Mouse (Mus musculus): ENCODE measurements at regions not wholly inside any gene's neighbourhood (a gene's known extent, or its start where the extent isn't known, plus 50 kb on each side); places are given as distances from the start of the nearest gene placed in this dataset.

DNA sequence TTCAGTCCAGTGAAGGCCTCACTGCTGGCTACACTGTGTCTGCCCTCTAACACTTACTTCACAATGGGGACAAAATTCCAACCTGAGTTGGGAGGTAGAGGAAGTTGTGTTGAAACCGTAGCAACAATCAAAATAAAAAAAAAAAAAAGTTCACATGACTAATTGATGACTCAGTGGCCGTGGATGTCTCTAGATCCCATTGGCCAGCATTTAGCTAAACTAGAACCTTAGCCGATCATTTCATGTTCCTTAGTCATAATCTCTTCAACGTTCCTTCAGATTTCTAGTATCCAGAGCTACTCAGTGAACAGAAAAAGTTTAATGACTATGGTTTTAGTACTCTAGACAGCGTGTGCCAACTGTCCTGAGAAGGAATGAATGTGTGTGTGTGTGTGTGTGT, 59.2 kb upstream of the Pcsk6 start:
- H3K27ac ChIP-seq: no peak overlapping the region
- peaks cover 19% of the 10 kb centered on the region for H3K4me1 ChIP-seq
- 95% methylated on average over 5 of the region's 5 CpGs for WGBS
- H3K9me3 ChIP-seq (replicated peaks): no peaks in the 10 kb centered on the region
- no peaks in the 10 kb centered on the region for H3K36me3 ChIP-seq
- no peak overlapping the region for H3K4me3 ChIP-seq
- no peak for DNase-seq (ENCODE audit: low spot score)
- H3K27me3 ChIP-seq (ENCODE audit: low read depth, poor library complexity, severe bottlenecking): no peaks in the 10 kb centered on the region

DNA sequence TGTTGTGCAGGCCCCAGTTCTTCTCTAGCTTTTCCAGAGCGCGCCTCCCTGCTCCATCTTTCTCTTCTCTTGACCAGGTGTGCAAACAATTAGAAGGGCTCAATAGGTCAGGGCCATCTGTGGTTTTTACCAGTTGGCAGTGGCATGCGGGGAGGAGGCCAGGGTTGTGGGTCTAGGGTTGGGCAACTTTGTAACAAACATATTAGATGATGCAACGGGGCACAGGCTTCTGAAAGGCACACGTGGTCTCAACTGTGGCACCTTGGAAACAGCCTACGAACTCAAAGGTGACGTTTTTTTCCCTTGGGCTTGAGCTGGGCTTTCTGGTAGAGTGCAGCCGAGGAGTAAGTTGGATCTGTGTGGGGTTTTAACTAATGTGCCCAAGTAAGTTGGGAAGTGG, 58.7 kb upstream of the Pcsk6 start:
- no peaks in the 10 kb centered on the region for H3K36me3 ChIP-seq
- peaks cover 19% of the 10 kb centered on the region for H3K4me1 ChIP-seq
- H3K4me3 ChIP-seq: no peak overlapping the region
- H3K9me3 ChIP-seq (replicated peaks): no peaks in the 10 kb centered on the region
- DNase-seq (ENCODE audit: low spot score): no peak
- 89% methylated on average over 8 of the region's 8 CpGs for WGBS
- H3K27me3 ChIP-seq (ENCODE audit: low read depth, poor library complexity, severe bottlenecking): no peaks in the 10 kb centered on the region
- no peak overlapping the region; the same call in 1 of the 2 replicates for H3K27ac ChIP-seq

DNA sequence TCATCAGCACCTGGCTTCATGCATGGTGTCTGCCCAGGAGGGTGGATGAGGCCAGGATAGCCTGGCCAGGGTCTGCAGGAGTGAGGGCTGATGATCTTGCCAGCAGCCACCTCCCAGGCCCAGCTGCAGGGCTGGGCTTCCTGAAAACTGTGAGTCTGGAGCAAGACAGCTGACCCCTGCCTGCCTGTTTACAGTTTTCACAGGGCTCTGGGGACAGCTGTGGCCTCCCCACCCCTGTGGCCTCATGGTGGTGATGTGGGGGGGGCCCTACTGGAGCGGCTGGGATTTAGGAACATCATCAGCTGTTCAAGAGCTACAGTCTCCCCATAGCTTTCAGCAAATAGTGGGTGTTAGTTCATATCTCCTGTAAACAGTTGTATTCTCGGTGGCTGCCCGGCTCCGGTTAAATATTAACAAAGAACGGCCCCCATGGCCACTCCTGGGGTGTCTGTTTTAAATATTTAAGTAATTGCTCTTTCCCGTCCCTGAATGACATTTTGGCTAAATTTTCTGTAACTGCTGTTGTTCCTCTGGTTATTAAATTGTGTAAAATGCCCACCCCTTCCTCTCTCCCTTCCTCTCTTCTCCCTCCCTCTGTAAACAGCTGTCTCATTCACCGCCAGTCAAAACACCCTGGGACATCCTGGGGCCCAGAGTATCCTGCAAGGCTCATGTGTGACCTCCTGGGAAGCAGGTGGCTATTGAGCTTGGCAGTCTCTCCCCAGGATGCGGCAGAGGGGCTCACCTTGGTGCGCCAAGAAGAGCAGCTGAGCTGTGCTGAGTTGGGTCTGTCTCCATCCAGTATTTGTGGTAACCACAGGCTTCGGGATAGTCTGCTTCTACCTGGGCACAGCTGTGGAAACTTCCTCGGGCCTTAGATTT, 57.9 kb upstream of the Pcsk6 start:
- H3K4me3 ChIP-seq: no peak overlapping the region
- DNase-seq (ENCODE audit: low spot score): no peak
- no peaks in the 10 kb centered on the region for H3K27me3 ChIP-seq (ENCODE audit: low read depth, poor library complexity, severe bottlenecking)
- WGBS: 68% methylated on average over 11 of the region's 11 CpGs
- no peaks in the 10 kb centered on the region for H3K36me3 ChIP-seq
- H3K9me3 ChIP-seq (replicated peaks): no peaks in the 10 kb centered on the region
- H3K4me1 ChIP-seq: peaks cover 19% of the 10 kb centered on the region
- H3K27ac ChIP-seq: peak overlapping the region; percentile 48

Measured in limb, embryonic 10.5 days (tissue).